Mouse (Mus musculus) stomach, embryonic 16.5 days (tissue): ENCODE data around the gene Nr4a1. TPM values are rescaled to one million over a fixed set of nuclear protein-coding genes. Genes with fewer than 3 reads are reported as not detected.
A peak's percentile ranks its signal among the peaks of the same experiment; 100 is the strongest.

Experiments used
- ATAC-seq: fragments of 200-750 bp; cut with Nextera tagmentation; 2 replicates; pipeline ENCODE4 v1.8.0; 2017; ENCODE audit warnings: moderate number of reproducible peaks, moderate TSS enrichment; ENCODE audit not compliant: insufficient read depth, low FRiP score
- H3K27ac ChIP-seq: fragments of 300-500 bp; sonication (generic); 2 replicates; pipeline ENCODE4 v1.5.1; 2014; ENCODE audit warnings: low read length
- H3K27me3 ChIP-seq: fragments of 300-500 bp; sonication (generic); 2 replicates; pipeline ENCODE4 v1.6.1; 2014; ENCODE audit warnings: low read length, control low read depth, mixed read lengths; ENCODE audit not compliant: control insufficient read depth, insufficient read depth
- H3K36me3 ChIP-seq: fragments of 300-500 bp; sonication (generic); 2 replicates; pipeline ENCODE4 v1.6.1; 2014; ENCODE audit warnings: low read length; ENCODE audit not compliant: control insufficient read depth, insufficient read depth
- H3K4me1 ChIP-seq: fragments of 300-500 bp; sonication (generic); 2 replicates; pipeline ENCODE4 v1.6.1; 2014; ENCODE audit warnings: low read length, control low read depth, mixed read lengths; ENCODE audit not compliant: control insufficient read depth, insufficient read depth
- H3K4me2 ChIP-seq: fragments of 300-500 bp; sonication (generic); 2 replicates; pipeline ENCODE4 v1.6.1; 2014; ENCODE audit warnings: low read depth, low read length, mixed read lengths
- H3K4me3 ChIP-seq: fragments of 300-500 bp; sonication (generic); replicated peaks from 2 replicates; pipeline ENCODE4 v1.5.1; 2014; ENCODE audit warnings: mild to moderate bottlenecking, low read length
- H3K9ac ChIP-seq: fragments of 300-500 bp; sonication (generic); 2 replicates; pipeline ENCODE4 v1.6.1; 2014; ENCODE audit warnings: low read length
- H3K9me3 ChIP-seq: fragments of 300-500 bp; sonication (generic); replicated peaks from 2 replicates; pipeline ENCODE4 v1.6.1; 2016; ENCODE audit warnings: low read length, control low read depth; ENCODE audit not compliant: control insufficient read depth
- WGBS: fragments of 180-500 bp; shearing (Covaris S2); extraction: QIAGEN DNeasy Blood & Tissue Kit; methylation state at CpG from one replicate; pipeline ENCODE4 v1.1.7; 2014; 5-methylcytosine and 5-hydroxymethylcytosine counted together
- polyA plus RNA-seq: library from polyadenylated mRNA; unstranded; fragments of >200 nt; fragmentation: Nextera tagmentation; extraction: Ambion mirVana; gene quantifications from 2 replicates; pipeline ENCODE4 v1.2.1, GENCODE M21; 2015

Gene Nr4a1
- polyA plus RNA-seq, 1 experiment from 2014 or later: 13.3 TPM

- Histone ChIP-seq H3K36me3 (no peaks in the 10 kb centered on the region), H3K27me3 (no peaks in the 10 kb centered on the region), H3K4me3 (no peak overlapping the region), H3K27ac (peak overlapping the region; percentile 73; the same call in 1 of the 2 replicates), H3K9me3 (no peaks in the 10 kb centered on the region), H3K4me1 (peaks cover 27% of the 10 kb centered on the region), H3K9ac (no peak overlapping the region), H3K4me2 (no peak overlapping the region)
- ATAC-seq: no peak
- 72% methylated on average over 11 of the region's 11 CpGs for WGBS
Measured at GRCm38 (mm10) chr15:101296091-101296490, 42.0 kb downstream of the Nr4a1 start.

- no peak for ATAC-seq
- no peak overlapping the region for H3K27ac ChIP-seq
- H3K4me1 ChIP-seq: peaks cover 26% of the 10 kb centered on the region
- WGBS: 45% methylated on average over 7 of the region's 7 CpGs
- H3K4me2 ChIP-seq: no peak overlapping the region
- H3K9me3 ChIP-seq: no peaks in the 10 kb centered on the region
- no peak overlapping the region for H3K9ac ChIP-seq
- H3K27me3 ChIP-seq: no peaks in the 10 kb centered on the region
- no peak overlapping the region for H3K4me3 ChIP-seq
- H3K36me3 ChIP-seq: no peaks in the 10 kb centered on the region
Measured at GRCm38 (mm10) chr15:101297988-101298387, 43.9 kb downstream of the Nr4a1 start.

- no peak overlapping the region for H3K27ac ChIP-seq
- peaks cover 21% of the 10 kb centered on the region for H3K4me1 ChIP-seq
- H3K4me2 ChIP-seq: no peak overlapping the region
- H3K9ac ChIP-seq: no peak overlapping the region
- H3K4me3 ChIP-seq: no peak overlapping the region
- 22% methylated on average over 7 of the region's 7 CpGs for WGBS
- H3K27me3 ChIP-seq: no peaks in the 10 kb centered on the region
- H3K9me3 ChIP-seq: no peaks in the 10 kb centered on the region
- no peaks in the 10 kb centered on the region for H3K36me3 ChIP-seq
- ATAC-seq: no peak
Measured at GRCm38 (mm10) chr15:101298550-101298949, 44.5 kb downstream of the Nr4a1 start.

- H3K36me3 ChIP-seq: no peaks in the 10 kb centered on the region
- no peak overlapping the region for H3K4me3 ChIP-seq
- H3K9ac ChIP-seq: no peak overlapping the region
- no peak for ATAC-seq
- no peaks in the 10 kb centered on the region for H3K9me3 ChIP-seq
- H3K4me2 ChIP-seq: no peak overlapping the region
- WGBS: 74% methylated on average over 14 of the region's 14 CpGs
- peaks cover 14% of the 10 kb centered on the region for H3K4me1 ChIP-seq
- no peaks in the 10 kb centered on the region for H3K27me3 ChIP-seq
- H3K27ac ChIP-seq: no peak overlapping the region
Measured at GRCm38 (mm10) chr15:101299480-101299960, 45.5 kb downstream of the Nr4a1 start.

GRCm38 (mm10) chr15:101300128-101300527, 46.1 kb downstream of the Nr4a1 start:
- no peaks in the 10 kb centered on the region for H3K9me3 ChIP-seq
- H3K4me3 ChIP-seq: no peak overlapping the region
- no peaks in the 10 kb centered on the region for H3K27me3 ChIP-seq
- WGBS: 56% methylated on average over 6 of the region's 6 CpGs
- peaks cover 8% of the 10 kb centered on the region; the same call in 1 of the 2 replicates for H3K4me1 ChIP-seq
- H3K4me2 ChIP-seq: no peak overlapping the region
- no peak for ATAC-seq
- no peaks in the 10 kb centered on the region for H3K36me3 ChIP-seq
- H3K9ac ChIP-seq: no peak overlapping the region
- H3K27ac ChIP-seq: no peak overlapping the region

- Histone ChIP-seq H3K36me3 (no peaks in the 10 kb centered on the region), H3K9ac (no peak overlapping the region), H3K9me3 (no peaks in the 10 kb centered on the region), H3K4me1 (no peaks in the 10 kb centered on the region), H3K4me2 (no peak overlapping the region), H3K27me3 (no peaks in the 10 kb centered on the region), H3K27ac (no peak overlapping the region), H3K4me3 (no peak overlapping the region)
- no peak for ATAC-seq
- 79% methylated on average over 3 of the region's 3 CpGs for WGBS
Measured at GRCm38 (mm10) chr15:101302201-101302600, 48.1 kb downstream of the Nr4a1 start.

GRCm38 (mm10) chr15:101303830-101304229, 49.8 kb downstream of the Nr4a1 start:
- no peaks in the 10 kb centered on the region for H3K36me3 ChIP-seq
- H3K27me3 ChIP-seq: no peaks in the 10 kb centered on the region
- WGBS: 85% methylated on average over 4 of the region's 4 CpGs
- ATAC-seq: no peak
- H3K9me3 ChIP-seq: no peaks in the 10 kb centered on the region
- H3K4me2 ChIP-seq: no peak overlapping the region
- H3K4me3 ChIP-seq: no peak overlapping the region
- no peak overlapping the region for H3K27ac ChIP-seq
- H3K4me1 ChIP-seq: peaks cover 3% of the 10 kb centered on the region
- no peak overlapping the region for H3K9ac ChIP-seq

- Histone ChIP-seq H3K4me1 (peaks cover 13% of the 10 kb centered on the region), H3K9me3 (no peaks in the 10 kb centered on the region), H3K9ac (no peak overlapping the region), H3K27me3 (no peaks in the 10 kb centered on the region), H3K27ac (no peak overlapping the region), H3K36me3 (no peaks in the 10 kb centered on the region), H3K4me3 (no peak overlapping the region), H3K4me2 (no peak overlapping the region)
- ATAC-seq: no peak
- WGBS: 85% methylated on average over 4 of the region's 4 CpGs
Measured at GRCm38 (mm10) chr15:101306459-101306858, 52.4 kb downstream of the Nr4a1 start.

GRCm38 (mm10) chr15:101308440-101309348, 54.6 kb downstream of the Nr4a1 start:
- H3K9ac ChIP-seq: peak overlapping the region; percentile 26; the same call in 1 of the 2 replicates
- ATAC-seq: no peak; the same call in 1 of the 2 replicates
- no peaks in the 10 kb centered on the region for H3K9me3 ChIP-seq
- H3K4me1 ChIP-seq: peaks cover 13% of the 10 kb centered on the region
- H3K4me2 ChIP-seq: no peak overlapping the region
- H3K4me3 ChIP-seq: no peak overlapping the region
- no peaks in the 10 kb centered on the region for H3K36me3 ChIP-seq
- WGBS: 37% methylated on average over 13 of the region's 13 CpGs
- H3K27me3 ChIP-seq: no peaks in the 10 kb centered on the region
- H3K27ac ChIP-seq: peak overlapping the region; percentile 49
